Mouse (Mus musculus) urinary bladder, postnatal 0 days (tissue): ENCODE results near the gene Lce1d. TPM values are rescaled to one million over a fixed set of nuclear protein-coding genes. Genes with fewer than 3 reads are reported as not detected.

Experiments
- polyA plus RNA-seq: library from polyadenylated mRNA; unstranded; fragments of >200 nt; fragmentation: Nextera tagmentation; extraction: Ambion mirVana; gene quantifications from 2 replicates; pipeline ENCODE4 v1.2.1, GENCODE M21; 2015

Lce1d gene
- polyA plus RNA-seq, result not detected in 2 replicates

GRCm38 (mm10) chr3:92687110-92687509 lies at the start of gene Lce1d:
Gene Lce1d (minus strand): TSS chr3:92687210.

GRCm38 (mm10) chr3:92720250-92720649 lies 33.2 kb upstream of the Lce1d start, which contains the start of gene Lce1f:
Gene Lce1f (minus strand): TSS chr3:92720350.

GRCm38 (mm10) chr3:92708974-92709373 lies 22.0 kb upstream of the Lce1d start, which contains the start of gene Lce1e:
Gene Lce1e (minus strand): TSS chr3:92709074.

GRCm38 (mm10) chr3:92678947-92679346 lies 8.1 kb downstream of the Lce1d start, which contains the start of gene Lce1c:
Gene Lce1c (plus strand): TSS chr3:92679247.

GRCm38 (mm10) chr3:92670215-92670614 lies 16.8 kb downstream of the Lce1d start, which contains the start of gene Lce1a2:
Gene Lce1a2 (minus strand): TSS chr3:92670315.

GRCm38 (mm10) chr3:92656826-92657225 lies 30.2 kb downstream of the Lce1d start, which contains the start of gene Lce1b:
Gene Lce1b (minus strand): TSS chr3:92656926.

GRCm38 (mm10) chr3:92648207-92648606 lies 38.8 kb downstream of the Lce1d start, which contains the start of gene Lce1a1:
Gene Lce1a1 (minus strand): TSS chr3:92648307.

Other genes starting within 250 kb of the Lce1d start
- not detected in 2 replicates for gene Sprr1b, start 248.4 kb downstream of the Lce1d start, polyA plus RNA-seq
- 0.73 and 0.78 TPM in 2 replicates for gene Sprr3, start 228.5 kb downstream of the Lce1d start, polyA plus RNA-seq
- 3,851 and 3,973 TPM in 2 replicates for gene Sprr1a, start 201.3 kb downstream of the Lce1d start, polyA plus RNA-seq
- gene Sprr4, start 186.7 kb downstream of the Lce1d start, polyA plus RNA-seq, result not detected in 2 replicates
- not detected in 2 replicates for gene 2310046K23Rik, start 152.7 kb downstream of the Lce1d start, polyA plus RNA-seq
- gene Ivl, start 113.5 kb downstream of the Lce1d start, polyA plus RNA-seq, result 142 and 152 TPM in 2 replicates
- gene Smcp, start 98.2 kb downstream of the Lce1d start, polyA plus RNA-seq, result not detected in 2 replicates
- gene 2210017I01Rik, start 79.7 kb downstream of the Lce1d start, polyA plus RNA-seq, result 0.31 TPM in 1 of 2 replicates, not detected in the other
- gene Lce6a, start 65.5 kb downstream of the Lce1d start, polyA plus RNA-seq, result 2.0 and 3.0 TPM in 2 replicates
- gene Lce1a1, start 38.9 kb downstream of the Lce1d start, polyA plus RNA-seq, result 0.19 TPM in 1 of 2 replicates, not detected in the other
- not detected in 2 replicates for gene Lce1b, start 30.3 kb downstream of the Lce1d start, polyA plus RNA-seq
- not detected in 2 replicates for gene Lce1a2, start 16.9 kb downstream of the Lce1d start, polyA plus RNA-seq
- not detected in 2 replicates for gene Lce1c, start 8.0 kb downstream of the Lce1d start, polyA plus RNA-seq
- not detected in 2 replicates for gene Lce1e, start 21.9 kb upstream of the Lce1d start, polyA plus RNA-seq
- gene Lce1f, start 33.1 kb upstream of the Lce1d start, polyA plus RNA-seq, result not detected in 2 replicates
- not detected in 2 replicates for gene Gm38119, start 51.9 kb upstream of the Lce1d start, polyA plus RNA-seq
- gene Lce1g, start 65.1 kb upstream of the Lce1d start, polyA plus RNA-seq, result not detected in 2 replicates
- gene Lce1h, start 77.9 kb upstream of the Lce1d start, polyA plus RNA-seq, result not detected in 2 replicates
- gene Lce1i, start 91.7 kb upstream of the Lce1d start, polyA plus RNA-seq, result not detected in 2 replicates
- not detected in 2 replicates for gene Lce1j, start 103.3 kb upstream of the Lce1d start, polyA plus RNA-seq
- gene Lce1k, start 120.7 kb upstream of the Lce1d start, polyA plus RNA-seq, result not detected in 2 replicates
- gene Kprp, start 140.0 kb upstream of the Lce1d start, polyA plus RNA-seq, result not detected in 2 replicates
- gene Lce1l, start 164.1 kb upstream of the Lce1d start, polyA plus RNA-seq, result not detected in 2 replicates
- not detected in 2 replicates for gene 2310050C09Rik, start 183.0 kb upstream of the Lce1d start, polyA plus RNA-seq
- gene Lce3a, start 239.0 kb upstream of the Lce1d start, polyA plus RNA-seq, result not detected in 2 replicates
- gene Lce3b, start 245.8 kb upstream of the Lce1d start, polyA plus RNA-seq, result not detected in 2 replicates